Mouse (Mus musculus) limb, embryonic 15.5 days (tissue): ENCODE data around the gene Hlcs. TPM values are rescaled to one million over a fixed set of nuclear protein-coding genes. Genes with fewer than 3 reads are reported as not detected.
A peak's percentile ranks its signal among the peaks of the same experiment; 100 is the strongest.

Source experiments
- ATAC-seq: fragments of 200-750 bp; cut with Nextera tagmentation; 2 replicates; pipeline ENCODE4 v1.8.0; 2017; ENCODE audit warnings: low read depth, moderate TSS enrichment; ENCODE audit not compliant: insufficient number of reproducible peaks, low FRiP score, low TSS enrichment
- H3K27ac ChIP-seq: fragments of 300-500 bp; sonication (generic); 2 replicates; pipeline ENCODE4 v1.5.1; 2015; ENCODE audit warnings: moderate library complexity, mild to moderate bottlenecking, inconsistent platforms
- H3K27me3 ChIP-seq: fragments of 300-500 bp; sonication (generic); 2 replicates; pipeline ENCODE4 v1.6.1; 2015; ENCODE audit warnings: inconsistent platforms
- H3K36me3 ChIP-seq: fragments of 300-500 bp; sonication (generic); 2 replicates; pipeline ENCODE4 v1.6.1; 2015; ENCODE audit warnings: inconsistent platforms
- H3K4me1 ChIP-seq: fragments of 300-500 bp; sonication (generic); 2 replicates; pipeline ENCODE4 v1.6.1; 2015; ENCODE audit warnings: inconsistent platforms
- H3K4me2 ChIP-seq: fragments of 300-500 bp; sonication (generic); 2 replicates; pipeline ENCODE4 v1.6.1; 2015; ENCODE audit warnings: mild to moderate bottlenecking, inconsistent platforms
- H3K4me3 ChIP-seq: fragments of 300-500 bp; sonication (generic); 2 replicates; pipeline ENCODE4 v1.5.1; 2015; ENCODE audit warnings: mild to moderate bottlenecking, inconsistent platforms
- H3K9ac ChIP-seq: fragments of 300-500 bp; sonication (generic); 2 replicates; pipeline ENCODE4 v1.6.1; 2015; ENCODE audit warnings: inconsistent platforms
- H3K9me3 ChIP-seq: fragments of 300-500 bp; sonication (generic); 2 replicates; pipeline ENCODE4 v1.6.1; 2016; ENCODE audit warnings: inconsistent platforms
- WGBS: fragments of 180-500 bp; shearing (Covaris S2); methylation state at CpG from one replicate; pipeline ENCODE4 v1.1.7; 2015; 5-methylcytosine and 5-hydroxymethylcytosine counted together
- polyA plus RNA-seq: library from polyadenylated mRNA; unstranded; fragments of >200 nt; fragmentation: Nextera tagmentation; extraction: Ambion mirVana; gene quantifications from 2 replicates; pipeline ENCODE4 v1.2.1, GENCODE M21; 2015

Gene Hlcs
- polyA plus RNA-seq, 1 experiment from 2014 or later, result 7.8 TPM

DNA sequence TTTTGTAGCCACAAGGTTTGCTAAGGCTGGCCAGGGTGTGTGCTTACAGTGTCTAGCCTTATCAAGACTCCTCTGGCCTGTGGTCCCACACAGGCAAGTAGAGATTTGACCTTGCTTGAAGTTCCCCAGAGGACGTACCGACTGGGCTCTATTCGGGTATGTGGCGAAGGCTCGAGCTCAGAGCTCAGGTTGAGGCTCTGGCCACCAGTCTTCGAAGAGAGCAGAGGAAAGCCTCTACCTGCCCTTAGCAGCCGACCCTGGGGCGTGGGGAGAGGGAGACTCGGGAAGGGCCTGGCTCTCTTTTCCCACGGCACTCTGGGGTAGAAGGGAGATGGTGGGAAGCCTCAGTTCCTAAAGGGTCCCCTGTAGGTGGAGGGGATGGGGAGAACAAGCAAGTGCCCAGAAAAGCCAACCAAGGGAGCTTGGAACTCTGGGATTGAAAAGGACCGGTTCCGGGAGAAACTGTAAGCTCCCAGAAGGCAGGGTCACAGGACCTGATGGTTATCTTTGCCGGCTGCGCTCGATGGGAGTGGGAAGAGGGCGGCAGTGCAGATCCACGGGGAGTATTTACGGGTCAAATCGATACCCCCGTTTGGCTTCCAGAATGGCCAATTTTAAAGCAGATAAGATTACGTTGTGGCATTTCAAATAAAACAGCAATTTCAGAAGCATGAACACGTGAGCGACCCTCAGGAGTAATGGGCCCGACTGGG is 220.1 kb downstream of the Hlcs start:
- no peak overlapping the region for H3K4me3 ChIP-seq
- 7% methylated on average over 24 of the region's 24 CpGs for WGBS

DNA sequence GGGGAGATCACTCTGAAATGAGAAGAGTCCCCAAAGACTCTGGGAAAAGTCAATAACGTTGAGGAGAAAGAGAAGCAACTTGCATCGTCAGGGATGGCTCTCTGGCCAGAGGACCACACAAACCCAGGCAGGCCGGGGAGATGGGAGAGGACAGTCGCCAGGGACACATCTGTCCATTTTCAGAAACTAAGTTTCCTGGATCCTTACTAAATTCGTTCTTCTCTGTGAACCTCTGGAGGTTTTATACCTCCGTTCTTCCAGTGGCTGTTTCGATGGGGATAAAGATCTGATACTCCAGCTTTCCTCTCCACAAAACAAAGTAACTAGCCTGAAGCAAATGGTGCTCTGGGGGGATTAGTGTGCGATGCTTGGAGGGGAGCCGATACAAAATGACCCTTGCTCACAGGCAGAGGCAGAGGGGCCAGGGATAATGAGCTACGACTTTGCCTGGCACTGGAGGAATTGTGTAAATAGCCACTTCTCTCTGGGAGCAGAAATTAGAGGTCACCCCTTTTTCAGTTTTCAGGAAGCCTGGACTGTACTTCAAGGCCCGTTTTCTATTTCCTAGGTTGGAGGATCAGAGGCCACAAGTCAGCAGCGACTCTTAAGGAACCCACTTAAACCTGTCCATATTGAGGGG is 220.7 kb downstream of the Hlcs start:
- H3K36me3 ChIP-seq, result no peaks in the 10 kb centered on the region
- WGBS, result 9% methylated on average over 12 of the region's 12 CpGs
- H3K9ac ChIP-seq, result no peak overlapping the region
- H3K4me2 ChIP-seq, result no peak overlapping the region
- no peak for ATAC-seq
- H3K4me1 ChIP-seq, result peaks cover 19% of the 10 kb centered on the region; the same call in 1 of the 2 replicates
- H3K4me3 ChIP-seq, result no peak overlapping the region
- H3K27me3 ChIP-seq, result peaks cover 94% of the 10 kb centered on the region
- H3K27ac ChIP-seq, result no peak overlapping the region
- no peaks in the 10 kb centered on the region for H3K9me3 ChIP-seq

More for the DNA sequence above, 220.1 kb downstream of the Hlcs start:
- Histone ChIP-seq H3K9ac (no peak overlapping the region), H3K36me3 (no peaks in the 10 kb centered on the region), H3K4me1 (peaks cover 22% of the 10 kb centered on the region; the same call in 1 of the 2 replicates), H3K27ac (no peak overlapping the region), H3K9me3 (no peaks in the 10 kb centered on the region), H3K4me2 (no peak overlapping the region), H3K27me3 (peaks cover 94% of the 10 kb centered on the region)
- no peak for ATAC-seq

DNA sequence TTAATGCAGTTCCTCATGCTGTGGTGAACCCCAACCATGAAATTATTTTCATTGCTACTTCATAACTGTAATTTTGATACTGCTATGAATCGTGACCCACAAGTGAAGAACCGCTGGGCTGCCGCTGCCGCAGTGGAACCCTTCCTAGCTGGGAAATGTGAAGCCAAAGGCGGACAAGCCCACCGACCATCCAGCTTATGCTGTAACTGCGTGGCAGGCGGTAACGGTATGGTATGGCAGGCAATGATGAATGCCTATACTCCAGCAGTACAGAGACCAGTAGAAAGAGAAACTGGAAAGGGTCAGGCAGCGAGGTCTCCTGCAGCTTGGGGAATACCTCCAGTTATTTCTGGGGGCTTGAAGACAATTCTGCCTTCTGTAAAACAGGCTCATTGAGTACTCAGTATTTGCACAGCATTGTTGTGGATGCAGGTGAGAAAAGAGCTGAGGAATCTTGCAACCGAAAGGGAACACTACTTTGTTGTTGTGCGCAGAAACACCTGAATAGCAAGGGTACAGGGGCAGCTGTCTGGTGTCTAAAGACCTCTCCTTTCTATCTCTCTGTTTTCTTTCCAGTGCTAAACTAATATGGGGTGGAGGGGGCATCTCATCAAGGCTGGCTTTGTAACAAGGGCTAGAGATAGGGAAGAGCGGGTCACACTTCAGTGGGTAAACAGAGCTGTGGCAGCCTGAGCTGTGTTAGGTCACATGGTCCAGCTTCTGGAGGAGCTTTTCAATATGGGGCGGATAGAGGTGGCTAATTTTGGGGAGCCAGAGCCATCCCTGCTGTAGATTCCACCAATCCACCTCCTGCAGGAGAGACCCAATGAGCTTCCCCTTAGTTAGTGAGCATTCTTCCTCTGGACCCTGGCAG is 224.3 kb downstream of the Hlcs start:
- Histone ChIP-seq H3K36me3 (no peaks in the 10 kb centered on the region), H3K27ac (no peak overlapping the region), H3K9me3 (no peaks in the 10 kb centered on the region), H3K4me1 (peaks cover 30% of the 10 kb centered on the region), H3K4me2 (no peak overlapping the region), H3K4me3 (no peak overlapping the region), H3K27me3 (peaks cover 96% of the 10 kb centered on the region), H3K9ac (no peak overlapping the region)
- ATAC-seq, result no peak
- WGBS, result 17% methylated on average over 14 of the region's 14 CpGs

DNA sequence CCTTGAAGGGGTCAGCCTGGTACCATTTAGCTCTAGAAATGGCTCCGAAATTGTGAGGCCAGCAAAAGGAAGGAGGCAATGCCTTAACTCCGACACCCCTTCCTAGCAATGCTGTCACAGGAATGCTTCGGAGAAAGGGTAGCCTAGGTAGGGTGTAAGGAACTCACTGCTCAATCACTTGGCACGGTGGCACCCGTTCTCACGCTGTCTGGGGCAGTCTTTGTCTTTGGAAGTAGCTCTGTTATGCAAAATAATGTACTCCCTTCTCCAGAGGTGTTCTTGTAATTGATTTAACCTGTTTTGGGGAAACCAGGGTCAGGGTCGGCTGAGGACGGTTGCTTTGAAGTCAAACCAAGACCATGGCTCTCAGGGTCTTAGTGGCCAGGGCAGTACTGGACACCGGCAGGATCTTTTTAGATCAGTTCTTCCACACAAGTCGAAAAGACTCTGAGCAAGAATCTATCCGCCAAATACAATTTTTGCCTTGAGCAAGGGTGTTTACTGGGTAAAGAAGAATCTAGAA is 225.1 kb downstream of the Hlcs start:
- no peak overlapping the region for H3K4me3 ChIP-seq

DNA sequence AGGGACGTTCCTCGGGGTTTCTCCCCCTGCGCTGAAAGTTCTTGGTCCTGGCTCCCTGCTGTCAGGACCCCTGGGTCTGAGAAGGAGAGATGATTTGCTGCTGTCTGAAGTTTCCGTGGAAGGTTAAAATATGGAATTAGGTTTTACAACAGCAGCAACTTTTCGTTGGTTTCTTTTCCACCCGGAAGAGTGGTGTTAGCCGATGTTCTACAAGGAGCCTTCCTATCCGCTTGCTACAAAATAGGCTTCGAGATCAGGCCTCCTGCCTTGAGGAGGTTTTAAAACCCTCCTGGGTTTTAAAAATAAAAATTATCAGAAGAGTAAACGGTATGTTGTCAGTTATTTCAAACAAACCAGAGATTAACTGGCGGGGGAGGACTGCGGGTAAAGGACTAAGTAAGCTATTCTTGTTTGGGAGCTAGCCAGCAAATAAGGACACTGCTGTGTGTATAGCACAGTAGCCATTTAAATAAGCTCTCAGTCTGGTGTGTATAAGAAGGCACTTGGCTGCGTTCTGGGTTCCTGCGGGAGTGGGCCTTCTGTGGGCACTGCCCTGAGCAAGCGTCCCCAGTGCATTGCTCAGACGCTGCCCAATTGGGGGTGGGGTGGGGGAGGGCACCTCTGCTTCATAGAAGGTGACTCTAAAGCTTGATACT is 225.7 kb downstream of the Hlcs start:
- Histone ChIP-seq H3K36me3 (no peaks in the 10 kb centered on the region), H3K9me3 (no peaks in the 10 kb centered on the region), H3K9ac (no peak overlapping the region), H3K27me3 (peaks cover 96% of the 10 kb centered on the region), H3K4me1 (peaks cover 38% of the 10 kb centered on the region), H3K4me2 (peak overlapping the region; percentile 21; the same call in 1 of the 2 replicates), H3K4me3 (peak overlapping the region; percentile 17), H3K27ac (no peak overlapping the region)
- ATAC-seq, result no peak
- 14% methylated on average over 16 of the region's 16 CpGs for WGBS

More for the DNA sequence above, 225.1 kb downstream of the Hlcs start:
- H3K9me3 ChIP-seq, result no peaks in the 10 kb centered on the region
- peaks cover 96% of the 10 kb centered on the region for H3K27me3 ChIP-seq
- no peak for ATAC-seq
- peaks cover 36% of the 10 kb centered on the region for H3K4me1 ChIP-seq
- no peak overlapping the region for H3K4me2 ChIP-seq
- WGBS, result 7% methylated on average over 11 of the region's 11 CpGs
- no peaks in the 10 kb centered on the region for H3K36me3 ChIP-seq
- H3K27ac ChIP-seq, result no peak overlapping the region
- H3K9ac ChIP-seq, result no peak overlapping the region

DNA sequence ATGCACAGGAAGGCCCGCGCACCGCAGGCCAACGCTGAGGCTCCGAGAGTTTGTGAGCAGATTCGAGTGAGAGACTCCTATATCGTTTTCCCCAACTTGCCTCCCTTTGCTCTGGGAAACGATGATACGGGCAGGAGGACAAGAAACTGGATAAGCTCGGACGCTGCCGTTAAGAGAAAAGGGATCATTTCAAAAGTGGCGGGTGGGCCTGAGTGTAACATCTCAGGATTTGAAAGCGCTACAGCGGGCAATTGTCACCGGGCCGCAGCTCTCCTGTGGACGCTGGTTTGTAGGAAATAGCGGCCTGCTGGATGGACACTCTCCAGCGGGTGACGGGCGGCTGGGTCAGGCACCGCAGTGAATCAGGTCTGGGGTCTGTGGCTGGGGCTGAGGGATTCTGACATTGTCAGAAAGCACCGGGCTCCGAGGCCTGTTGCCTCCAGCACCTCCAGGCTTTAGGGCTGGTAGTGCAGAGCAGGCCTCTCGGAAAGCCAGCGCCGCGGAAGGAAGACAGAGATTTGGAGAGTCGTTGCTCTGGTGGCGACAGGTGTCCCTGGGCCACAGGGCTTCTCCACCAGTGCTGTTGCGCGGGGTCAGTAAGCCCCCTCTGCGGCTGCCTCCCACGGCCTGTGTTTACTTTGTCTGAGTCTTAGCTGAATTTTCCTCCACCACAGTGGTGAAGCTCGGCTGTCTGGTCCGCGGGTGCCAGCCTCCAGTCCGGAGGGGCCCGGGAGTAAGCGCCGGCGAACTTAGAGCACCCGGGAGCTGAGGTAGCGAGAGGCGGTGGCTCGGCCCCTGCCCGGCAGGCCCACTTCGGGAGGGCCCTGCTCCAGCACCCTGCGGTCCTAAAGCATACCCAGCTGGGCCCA is 226.4 kb downstream of the Hlcs start:
- Histone ChIP-seq H3K27ac (no peak overlapping the region), H3K4me1 (peaks cover 38% of the 10 kb centered on the region), H3K36me3 (no peaks in the 10 kb centered on the region), H3K9me3 (no peaks in the 10 kb centered on the region), H3K9ac (no peak overlapping the region), H3K4me2 (peak overlapping the region; percentile 21), H3K4me3 (peak overlapping the region; percentile 17), H3K27me3 (peaks cover 96% of the 10 kb centered on the region)
- WGBS, result 6% methylated on average over 50 of the region's 50 CpGs
- ATAC-seq, result no peak

DNA sequence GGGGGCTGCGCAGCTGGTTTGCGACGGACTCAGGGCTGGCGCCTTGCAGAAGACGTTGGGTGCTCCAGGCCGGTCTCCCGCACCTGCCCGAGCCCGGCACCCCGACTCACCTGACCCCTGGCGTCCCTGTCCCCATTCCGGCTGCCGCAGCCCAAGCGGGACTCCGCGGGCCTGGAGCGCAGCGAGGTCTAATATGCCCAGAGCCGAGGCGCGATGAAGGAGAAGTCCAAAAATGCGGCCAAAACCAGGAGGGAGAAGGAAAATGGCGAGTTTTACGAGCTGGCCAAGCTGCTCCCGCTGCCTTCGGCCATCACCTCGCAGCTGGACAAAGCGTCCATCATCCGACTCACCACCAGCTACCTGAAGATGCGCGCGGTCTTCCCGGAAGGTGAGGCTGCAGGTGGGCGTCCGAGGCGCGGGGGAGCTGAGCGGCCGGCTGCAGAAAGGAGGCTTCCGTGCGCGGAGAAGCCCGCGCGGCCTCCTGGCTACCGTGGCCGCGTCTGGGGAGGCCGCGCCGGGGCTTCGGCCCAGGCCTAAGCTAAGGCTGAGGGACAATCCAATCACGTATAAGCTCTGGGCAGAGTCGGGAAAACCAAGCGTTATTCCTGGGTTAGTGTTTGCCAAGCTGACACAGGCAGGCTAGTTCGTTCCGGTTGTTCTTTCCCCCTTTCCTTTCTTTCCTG is 227.6 kb downstream of the Hlcs start:
- Histone ChIP-seq H3K36me3 (no peaks in the 10 kb centered on the region), H3K4me1 (peaks cover 38% of the 10 kb centered on the region), H3K9me3 (no peaks in the 10 kb centered on the region), H3K27ac (no peak overlapping the region), H3K9ac (0 out of 2 replicates have a peak overlapping the region, but pooled peaks have one; percentile 20), H3K4me3 (peak overlapping the region; percentile 42), H3K27me3 (peaks cover 96% of the 10 kb centered on the region), H3K4me2 (peak overlapping the region; percentile 85)
- ATAC-seq, result no peak
- 1% methylated on average over 57 of the region's 57 CpGs for WGBS

DNA sequence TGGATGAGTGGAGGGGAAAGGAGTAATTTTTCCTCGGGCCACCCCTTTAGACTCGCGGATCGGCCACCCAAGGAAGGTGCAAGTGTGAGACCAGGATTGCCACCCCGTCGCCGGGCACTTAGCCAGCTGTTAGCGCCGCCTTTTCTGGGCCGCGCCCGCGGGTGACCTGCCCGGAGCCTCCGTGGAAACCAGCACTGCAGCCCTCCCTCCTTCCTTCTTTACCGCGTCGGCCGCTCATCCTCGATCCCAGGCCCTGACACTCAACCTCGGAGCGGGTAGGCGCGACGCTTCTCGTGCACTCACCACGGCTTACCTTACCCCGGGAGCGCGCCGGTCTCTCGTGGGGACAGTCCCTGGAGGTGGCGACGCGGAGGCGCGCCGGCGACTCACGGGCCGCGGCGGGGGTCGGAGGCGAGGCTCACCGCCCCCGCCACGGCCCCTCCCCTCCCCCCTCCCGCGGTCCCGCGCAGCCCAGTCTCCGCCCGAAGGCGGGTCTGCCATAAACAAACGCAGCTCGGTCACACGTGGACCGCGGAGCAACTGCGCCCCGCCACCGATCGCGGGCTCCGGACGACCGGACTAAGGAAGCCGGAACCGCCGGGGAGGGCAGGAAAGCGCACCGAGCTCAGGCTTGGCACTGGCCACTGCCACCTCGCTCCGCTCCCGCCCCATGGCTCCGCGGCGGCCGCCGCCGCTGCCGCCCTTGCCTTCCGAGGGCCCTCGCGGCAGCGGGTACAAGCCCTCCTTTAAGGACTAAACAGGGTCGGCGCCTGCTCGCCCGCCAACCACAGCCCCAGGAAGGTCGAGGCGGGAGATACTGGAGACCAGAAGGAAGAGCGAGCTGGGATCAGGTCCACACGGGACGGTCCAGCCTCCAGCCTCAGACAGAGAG is 228.4 kb downstream of the Hlcs start, which contains the start of gene Sim2:
Gene Sim2, plus strand, starts transcription at position 221 of the 892 bp plus-strand sequence.
- Histone ChIP-seq H3K27ac (no peak within 1 kb of the TSS), H3K4me1 (peaks cover 38% of the 10 kb centered on the region), H3K27me3 (peaks cover 96% of the 10 kb centered on the region), H3K9me3 (no peaks in the 10 kb centered on the region), H3K9ac (peak within 1 kb of the TSS; percentile 20; the same call in 1 of the 2 replicates), H3K4me2 (peak within 1 kb of the TSS; percentile 85), H3K36me3 (no peaks in the 10 kb centered on the region), H3K4me3 (peak within 1 kb of the TSS; percentile 42)
- 0 out of 2 replicates have a peak, but pooled peaks have one; percentile 20 for ATAC-seq
- under 1% methylated on average over 96 of the region's 96 CpGs for WGBS

DNA sequence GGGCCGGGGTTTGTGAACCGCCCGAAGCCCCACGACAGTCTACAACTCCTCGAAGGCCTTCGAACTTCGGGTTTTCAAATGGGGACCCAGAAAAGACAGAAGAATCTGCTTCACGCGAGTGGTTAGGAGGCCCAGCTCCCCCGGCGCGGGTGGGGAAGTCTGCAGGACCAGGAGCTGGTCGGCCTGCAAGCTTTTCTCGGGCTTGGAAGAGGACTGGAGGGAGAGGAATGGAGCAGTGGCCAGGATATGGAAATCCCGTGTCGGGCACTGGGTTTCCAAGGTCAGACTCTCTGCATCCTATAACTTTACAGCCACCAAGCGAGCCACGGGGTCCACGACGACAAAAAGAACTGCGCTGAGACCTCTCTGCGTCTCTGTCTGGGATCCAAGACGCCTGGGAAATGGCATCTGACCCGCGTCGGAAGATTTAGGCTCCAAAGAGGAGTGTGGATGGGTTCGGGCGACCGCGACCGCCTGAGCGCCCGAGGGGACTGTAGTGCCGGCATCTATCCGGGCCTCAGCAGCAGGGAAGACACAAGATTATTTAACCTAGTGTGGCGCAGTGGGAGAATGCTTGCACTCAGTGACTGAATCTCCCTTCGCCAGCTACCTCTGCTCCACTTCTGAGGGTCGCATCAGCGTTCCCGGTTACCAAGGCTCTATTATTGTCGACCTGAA is 229.4 kb downstream of the Hlcs start:
- no peak overlapping the region for H3K27ac ChIP-seq
- WGBS, result 2% methylated on average over 41 of the region's 41 CpGs
- peak overlapping the region; percentile 42 for H3K4me3 ChIP-seq
- peaks cover 45% of the 10 kb centered on the region for H3K4me1 ChIP-seq
- 0 out of 2 replicates have a peak overlapping the region, but pooled peaks have one; percentile 85 for H3K4me2 ChIP-seq
- no peaks in the 10 kb centered on the region for H3K36me3 ChIP-seq
- peaks cover 96% of the 10 kb centered on the region for H3K27me3 ChIP-seq
- no peak overlapping the region for H3K9ac ChIP-seq
- ATAC-seq, result no peak
- H3K9me3 ChIP-seq, result no peaks in the 10 kb centered on the region
